Comparison of ENCODE assay signal across 8 mouse cellular contexts in the genomic region with DNA sequence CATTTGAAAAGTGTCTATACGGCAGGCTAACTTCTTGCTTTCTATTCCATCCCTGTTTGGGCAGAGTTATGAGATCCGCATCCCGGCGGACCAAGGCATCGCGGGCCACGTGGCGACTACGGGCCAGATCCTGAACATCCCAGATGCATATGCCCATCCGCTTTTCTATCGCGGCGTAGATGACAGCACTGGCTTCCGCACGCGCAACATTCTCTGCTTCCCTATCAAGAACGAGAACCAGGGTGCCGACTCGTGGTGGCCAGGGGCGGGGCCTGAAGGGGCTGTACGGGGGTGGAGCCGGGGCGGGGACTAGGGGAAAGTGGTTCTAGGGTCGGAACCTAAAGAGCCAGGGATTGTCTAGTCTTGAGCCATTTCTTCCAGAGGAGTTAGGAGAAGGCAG.
DNase-seq lines count a peak whose midpoint lies in the region; ATAC-seq and TF ChIP-seq lines count a peak whose summit lies in the region.

No protein-coding gene starts in this region.

- no peaks in the 10 kb centered on the region for H3K9me3 ChIP-seq in MEL (replicated peaks; ENCODE audit: insufficient read depth, low read length)
- 0 out of 2 replicates have a peak, but pooled peaks cover 3% of the 10 kb centered on the region for H3K9me3 ChIP-seq in forebrain, embryonic 12.5 days
- H3K9me3 ChIP-seq in midbrain, embryonic 13.5 days, result no peaks in the 10 kb centered on the region

- peak overlapping the region; percentile 29 for H3K9ac ChIP-seq in MEL (ENCODE audit: control insufficient read depth, low read depth, low read length, poor library complexity, severe bottlenecking)
- H3K9ac ChIP-seq in forebrain, embryonic 12.5 days, result peak overlapping the region; percentile 36; the same call in 1 of the 2 replicates
- H3K9ac ChIP-seq in midbrain, embryonic 13.5 days (replicated peaks), result peak overlapping the region; percentile 44; the same call in 1 of the 2 replicates

- no peak overlapping the region for H3K27ac ChIP-seq in gastrocnemius, adult 2 months
- no peak overlapping the region for H3K27ac ChIP-seq in MEL (ENCODE audit: control insufficient read depth, low read depth, low read length)
- no peak overlapping the region for H3K27ac ChIP-seq in forebrain, embryonic 12.5 days
- H3K27ac ChIP-seq in midbrain, embryonic 13.5 days, result no peak overlapping the region

- H3K4me3 ChIP-seq in gastrocnemius, adult 2 months, result no peak overlapping the region
- peak overlapping the region; percentile 43 to 48 for H3K4me3 ChIP-seq in MEL (ENCODE audit: control insufficient read depth in 1 of 2, insufficient read depth in 1 of 2, low read depth in 2 of 2, low read length in 2 of 2)
- H3K4me3 ChIP-seq in forebrain, embryonic 12.5 days (replicated peaks), result peak overlapping the region; percentile 26
- peak overlapping the region; percentile 28 for H3K4me3 ChIP-seq in midbrain, embryonic 13.5 days (replicated peaks)

- H3K79me2 ChIP-seq in MEL (ENCODE audit: control insufficient read depth, insufficient read depth, low read length, poor library complexity), result no peaks in the 10 kb centered on the region

- TF ChIP-seq EP300 in MEL (IDR thresholded peaks at IDR 0.05; ENCODE audit: low read depth in 1 of 2, low read length in 2 of 2), result no peak

- DNase-seq in gastrocnemius, postnatal 10 days, result peak; percentile 35
- DNase-seq in gastrocnemius, adult 2 months, result no peak
- DNase-seq in MEL (ENCODE audit: low read depth, low spot score), result peak; percentile 83
- DNase-seq in kidney, postnatal 4 days, result peak; percentile 66
- DNase-seq in right cerebral cortex, adult 18-20 months, result no peak

- TF ChIP-seq POLR2A in MEL (IDR thresholded peaks at IDR 0.05; ENCODE audit: control insufficient read depth in 1 of 2, insufficient read depth in 1 of 2, low read depth in 1 of 2, low read length in 2 of 2, poor library complexity in 1 of 2), result peak in 1 of 2 experiments; percentile 33; a peak in 1 of 4 replicates

- peak overlapping the region; percentile 54 for H3K4me2 ChIP-seq in forebrain, embryonic 12.5 days
- peak overlapping the region; percentile 55 for H3K4me2 ChIP-seq in midbrain, embryonic 13.5 days (replicated peaks)

- H3K27me3 ChIP-seq in MEL (ENCODE audit: control insufficient read depth in 1 of 2, insufficient read depth in 2 of 2, low read length in 2 of 2), result no peaks in the 10 kb centered on the region; a peak in 1 of 4 replicates
- peaks cover 46% of the 10 kb centered on the region for H3K27me3 ChIP-seq in forebrain, embryonic 12.5 days
- peaks cover 32% of the 10 kb centered on the region for H3K27me3 ChIP-seq in midbrain, embryonic 13.5 days

- H3K4me1 ChIP-seq in MEL (ENCODE audit: control insufficient read depth in 1 of 2, insufficient read depth in 2 of 2, low read length in 2 of 2), result peaks cover 0 to 11% of the 10 kb centered on the region in 2 experiments; a peak in 2 of 4 replicates
- H3K4me1 ChIP-seq in forebrain, embryonic 12.5 days, result peaks cover 10% of the 10 kb centered on the region
- peaks cover 8% of the 10 kb centered on the region; the same call in 1 of the 2 replicates for H3K4me1 ChIP-seq in midbrain, embryonic 13.5 days (replicated peaks)

- intact Hi-C loops in gastrocnemius, adult 2 months (cut with DNase I), result no loop called here

- no peaks in the 10 kb centered on the region for H3K36me3 ChIP-seq in MEL (ENCODE audit: control insufficient read depth in 1 of 2, insufficient read depth in 2 of 2, low read length in 2 of 2)
- no peaks in the 10 kb centered on the region for H3K36me3 ChIP-seq in forebrain, embryonic 12.5 days (replicated peaks)
- no peaks in the 10 kb centered on the region for H3K36me3 ChIP-seq in midbrain, embryonic 13.5 days

- 0 out of 2 replicates have a peak, but pooled peaks have one; percentile 34 for ATAC-seq in forebrain, embryonic 12.5 days (ENCODE audit: low FRiP score)
- peak; percentile 53 for ATAC-seq in midbrain, embryonic 13.5 days
- no peak for ATAC-seq in frontal cortex, adult (ENCODE audit: low TSS enrichment)

- no peak for TF ChIP-seq RAD21 in MEL (IDR thresholded peaks at IDR 0.05; ENCODE audit: low read depth, low read length)

- no peak for TF ChIP-seq CTCF in gastrocnemius, adult 2 months (IDR thresholded peaks at IDR 0.05)
- no peak for TF ChIP-seq CTCF in MEL (IDR thresholded peaks at IDR 0.05 in 2 of 3, conservative IDR thresholded peaks at IDR 0.05 in 1 of 3; ENCODE audit: control insufficient read depth in 1 of 3, insufficient read depth in 1 of 3, low read depth in 2 of 3, low read length in 3 of 3, poor library complexity in 1 of 3, severe bottlenecking in 1 of 3)

- 7% methylated on average over 24 of the region's 24 CpGs for WGBS in forebrain, embryonic 12.5 days
- 7% methylated on average over 24 of the region's 24 CpGs for WGBS in midbrain, embryonic 13.5 days

TF ChIP-seq in MEL, 35 proteins besides CTCF, POLR2A, EP300 and RAD21:
- TF ChIP-seq MXI1 (IDR thresholded peaks at IDR 0.05; ENCODE audit: low read depth, low read length), result peak; percentile 69
- TF ChIP-seq SIN3A (IDR thresholded peaks at IDR 0.05; ENCODE audit: low read length), result peak; percentile 64
- no peak for TF ChIP-seq ZC3H11A (IDR thresholded peaks at IDR 0.05; ENCODE audit: low read depth, low read length)
- no peak for TF ChIP-seq TBP (IDR thresholded peaks at IDR 0.05; ENCODE audit: low read depth, low read length)
- no peak for TF ChIP-seq ZKSCAN1 (IDR thresholded peaks at IDR 0.05; ENCODE audit: low read depth, low read length)
- peak; percentile 51; the same call in 1 of the 2 replicates for TF ChIP-seq NRF1 (IDR thresholded peaks at IDR 0.05; ENCODE audit: insufficient read depth, low read depth, low read length, poor library complexity, severe bottlenecking)
- TF ChIP-seq CHD2 (IDR thresholded peaks at IDR 0.05; ENCODE audit: low read length), result no peak
- TF ChIP-seq MYC (IDR thresholded peaks at IDR 0.05; ENCODE audit: low read depth, low read length), result 0 out of 2 replicates have a peak, but pooled peaks have one; percentile 18
- TF ChIP-seq GATA1 (IDR thresholded peaks at IDR 0.05; ENCODE audit: low read depth, low read length), result no peak
- TF ChIP-seq SMC3 (IDR thresholded peaks at IDR 0.05; ENCODE audit: low read depth, low read length), result no peak
- no peak for TF ChIP-seq UBTF (IDR thresholded peaks at IDR 0.05; ENCODE audit: borderline replicate concordance, insufficient read depth, low read depth, low read length)
- peak; percentile 80 for TF ChIP-seq MAX (IDR thresholded peaks at IDR 0.05; ENCODE audit: low read length)
TF ChIP-seq in MEL: peak in this region for 5.

Comparison
In these comparisons a context has a peak if more than half of its experiments do, and no peak if none do; other contexts are left out.
1. DNase-seq: peak in gastrocnemius, postnatal 10 days (single experiment), MEL (single experiment) and kidney, postnatal 4 days (2 of 2); none in gastrocnemius, adult 2 months (single experiment) and right cerebral cortex, adult 18-20 months (single experiment).
2. Peak in every context shown above with its lines, with median percentiles within 50 percentile points of each other: H3K9ac ChIP-seq.